Mouse (Mus musculus): Measurements from ENCODE around the gene Ndufs7. TPM values are rescaled to one million over a fixed set of nuclear protein-coding genes. Genes with fewer than 3 reads are reported as not detected.

The Ndufs7 gene
- total RNA-seq, 1 experiment = 205 TPM

DNA sequence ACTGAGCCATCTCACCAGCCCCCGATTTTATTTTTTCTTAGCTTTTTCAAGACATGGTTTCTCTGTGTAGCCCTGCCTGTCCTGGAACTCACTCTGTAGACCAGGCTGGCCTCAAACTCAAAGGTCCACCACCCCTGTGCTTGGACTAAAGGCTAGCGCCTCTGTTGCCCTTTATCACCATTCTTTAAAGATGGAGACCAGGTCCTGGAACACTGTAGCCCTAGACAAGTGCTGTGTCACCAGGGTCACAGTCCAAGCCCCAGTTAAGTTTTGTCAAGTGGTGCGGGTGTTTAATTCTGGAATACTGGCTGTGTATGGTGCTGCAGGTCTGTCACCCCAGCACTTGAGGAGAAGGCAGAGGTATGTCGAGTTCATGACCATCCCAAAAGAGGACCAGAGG lies 11.9 kb upstream of the Ndufs7 start:
- H3K9ac ChIP-seq (ENCODE audit: insufficient read depth, low read depth, low read length, poor library complexity, severe bottlenecking) = no peak overlapping the region
- H3K9me3 ChIP-seq (ENCODE audit: control insufficient read depth, insufficient read depth, low read depth, low read length) = no peaks in the 10 kb centered on the region
- H3K36me3 ChIP-seq (ENCODE audit: control insufficient read depth, insufficient read depth, low read length, poor library complexity, severe bottlenecking) = peaks cover 92% of the 10 kb centered on the region
- DNase-seq (ENCODE audit: low read depth, low spot score) = no peak
- no peak overlapping the region for H3K4me3 ChIP-seq (ENCODE audit: insufficient read depth in 1 of 2, low read depth in 1 of 2, low read length in 2 of 2, poor library complexity in 1 of 2, severe bottlenecking in 1 of 2)
- in situ Hi-C loops (cut with MboI; ENCODE audit: low sequenced_read_pairs in 2 of 2, unreplicated experiment in 2 of 2) = no loop called here
- H3K27ac ChIP-seq (ENCODE audit: insufficient read depth, low read depth, low read length, poor library complexity, severe bottlenecking) = no peak overlapping the region
- no peaks in the 10 kb centered on the region; a peak in 1 of 4 replicates for H3K4me1 ChIP-seq (ENCODE audit: control insufficient read depth in 2 of 2, insufficient read depth in 2 of 2, low read length in 2 of 2, poor library complexity in 1 of 2)
- TF ChIP-seq HCFC1 (IDR thresholded peaks at IDR 0.05; ENCODE audit: borderline replicate concordance, insufficient read depth, low read length) (no peak), ZNF384 (IDR thresholded peaks at IDR 0.05; ENCODE audit: low read depth, low read length) (no peak), CHD2 (IDR thresholded peaks at IDR 0.05; ENCODE audit: low read depth, low read length) (no peak), ZC3H11A (IDR thresholded peaks at IDR 0.05; ENCODE audit: borderline replicate concordance, low read depth, low read length) (no peak), MAFK (IDR thresholded peaks at IDR 0.05; ENCODE audit: insufficient read depth, low read depth, low read length) (no peak)

DNA sequence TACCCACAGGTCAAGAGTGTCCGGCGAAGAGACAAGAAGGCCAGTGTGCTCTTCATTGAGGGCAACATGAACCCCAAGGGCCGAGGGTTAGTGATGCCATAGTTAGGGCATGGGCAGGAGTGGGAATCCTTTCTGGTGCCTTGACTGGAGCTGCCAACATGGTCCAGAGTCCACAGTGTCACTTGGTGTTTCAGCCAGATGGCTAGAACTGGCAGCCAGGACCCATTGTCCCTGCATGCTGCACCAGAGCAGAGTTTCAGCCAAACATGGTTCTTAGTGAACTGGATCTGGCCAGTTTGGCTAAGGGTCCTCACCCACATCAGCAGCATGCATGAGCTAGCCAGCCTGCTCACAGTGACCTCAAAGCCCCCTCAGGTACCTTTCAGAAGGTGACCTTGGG lies 10.6 kb upstream of the Ndufs7 start:
- TF ChIP-seq CHD2 (IDR thresholded peaks at IDR 0.05; ENCODE audit: low read depth, low read length) (no peak), ZC3H11A (IDR thresholded peaks at IDR 0.05; ENCODE audit: borderline replicate concordance, low read depth, low read length) (no peak), MAFK (IDR thresholded peaks at IDR 0.05; ENCODE audit: insufficient read depth, low read depth, low read length) (no peak), HCFC1 (IDR thresholded peaks at IDR 0.05; ENCODE audit: borderline replicate concordance, insufficient read depth, low read length) (no peak), ZNF384 (IDR thresholded peaks at IDR 0.05; ENCODE audit: low read depth, low read length) (no peak)
- H3K36me3 ChIP-seq (ENCODE audit: control insufficient read depth, insufficient read depth, low read length, poor library complexity, severe bottlenecking) = peaks cover 92% of the 10 kb centered on the region
- in situ Hi-C loops (cut with MboI; ENCODE audit: low sequenced_read_pairs in 2 of 2, unreplicated experiment in 2 of 2) = no loop called here
- no peak overlapping the region for H3K27ac ChIP-seq (ENCODE audit: insufficient read depth, low read depth, low read length, poor library complexity, severe bottlenecking)
- no peak overlapping the region for H3K4me3 ChIP-seq (ENCODE audit: insufficient read depth in 1 of 2, low read depth in 1 of 2, low read length in 2 of 2, poor library complexity in 1 of 2, severe bottlenecking in 1 of 2)
- no peak for DNase-seq (ENCODE audit: low read depth, low spot score)
- no peak overlapping the region for H3K9ac ChIP-seq (ENCODE audit: insufficient read depth, low read depth, low read length, poor library complexity, severe bottlenecking)
- no peaks in the 10 kb centered on the region; a peak in 1 of 4 replicates for H3K4me1 ChIP-seq (ENCODE audit: control insufficient read depth in 2 of 2, insufficient read depth in 2 of 2, low read length in 2 of 2, poor library complexity in 1 of 2)
- H3K9me3 ChIP-seq (ENCODE audit: control insufficient read depth, insufficient read depth, low read depth, low read length) = no peaks in the 10 kb centered on the region

DNA sequence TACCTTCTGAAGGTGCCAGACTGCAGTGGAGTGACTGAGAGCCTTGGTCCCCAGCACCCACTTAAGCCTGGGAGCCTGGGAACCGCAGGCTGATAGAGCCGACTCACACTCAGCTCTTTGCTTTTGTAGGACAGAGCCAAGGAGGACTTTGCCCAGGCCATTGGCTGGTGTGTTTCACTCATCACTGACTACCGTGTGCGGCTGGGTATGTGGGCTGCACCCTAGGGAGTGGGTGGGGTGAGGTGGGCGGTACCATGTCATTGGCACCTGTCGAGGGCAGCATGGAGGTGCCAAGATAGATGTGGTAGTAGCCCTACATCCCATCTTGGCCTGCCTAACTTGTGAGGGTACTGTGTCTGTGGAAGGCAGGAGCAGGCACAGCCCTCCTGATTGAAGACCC lies 9.1 kb upstream of the Ndufs7 start:
- Histone ChIP-seq H3K9ac (ENCODE audit: insufficient read depth, low read depth, low read length, poor library complexity, severe bottlenecking) (no peak overlapping the region), H3K4me3 (ENCODE audit: insufficient read depth in 1 of 2, low read depth in 1 of 2, low read length in 2 of 2, poor library complexity in 1 of 2, severe bottlenecking in 1 of 2) (no peak overlapping the region), H3K36me3 (ENCODE audit: control insufficient read depth, insufficient read depth, low read length, poor library complexity, severe bottlenecking) (peaks cover 92% of the 10 kb centered on the region), H3K27ac (ENCODE audit: insufficient read depth, low read depth, low read length, poor library complexity, severe bottlenecking) (no peak overlapping the region), H3K4me1 (ENCODE audit: control insufficient read depth in 2 of 2, insufficient read depth in 2 of 2, low read length in 2 of 2, poor library complexity in 1 of 2) (no peaks in the 10 kb centered on the region; a peak in 1 of 4 replicates), H3K9me3 (ENCODE audit: control insufficient read depth, insufficient read depth, low read depth, low read length) (no peaks in the 10 kb centered on the region)
- TF ChIP-seq MAFK (IDR thresholded peaks at IDR 0.05; ENCODE audit: insufficient read depth, low read depth, low read length) (no peak), ZNF384 (IDR thresholded peaks at IDR 0.05; ENCODE audit: low read depth, low read length) (no peak), HCFC1 (IDR thresholded peaks at IDR 0.05; ENCODE audit: borderline replicate concordance, insufficient read depth, low read length) (no peak), ZC3H11A (IDR thresholded peaks at IDR 0.05; ENCODE audit: borderline replicate concordance, low read depth, low read length) (no peak), CHD2 (IDR thresholded peaks at IDR 0.05; ENCODE audit: low read depth, low read length) (no peak)
- no peak for DNase-seq (ENCODE audit: low read depth, low spot score)
- in situ Hi-C loops (cut with MboI; ENCODE audit: low sequenced_read_pairs in 2 of 2, unreplicated experiment in 2 of 2) = loop anchor here in 1 of 2 experiments (10.0 kb wide), 1 partner anchor 65 kb away; the partner anchor contains the start of genes 1600002K03Rik and Efna2

DNA sequence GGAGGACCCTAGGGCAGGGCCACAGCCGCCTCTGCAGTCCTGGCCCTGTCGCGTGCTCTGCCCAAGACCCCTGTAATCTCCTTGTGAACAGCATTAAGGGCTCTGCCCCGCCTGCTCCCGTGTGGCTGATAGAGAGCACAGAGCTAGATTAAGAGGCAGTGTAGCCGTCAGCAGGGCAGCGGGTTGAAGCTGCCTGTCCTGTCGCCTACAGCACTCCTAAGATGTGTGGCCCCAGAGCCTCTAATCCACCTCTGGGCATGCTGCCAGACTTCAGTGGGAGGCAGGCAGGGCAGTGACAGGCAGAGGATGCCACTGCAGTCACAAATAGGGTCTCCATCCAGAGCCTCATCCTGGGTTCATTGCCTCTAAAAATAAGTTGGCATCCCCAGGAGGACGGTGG lies 6.8 kb upstream of the Ndufs7 start:
- TF ChIP-seq HCFC1 (IDR thresholded peaks at IDR 0.05; ENCODE audit: borderline replicate concordance, insufficient read depth, low read length) = no peak
- no peak for TF ChIP-seq CHD2 (IDR thresholded peaks at IDR 0.05; ENCODE audit: low read depth, low read length)
- TF ChIP-seq ZC3H11A (IDR thresholded peaks at IDR 0.05; ENCODE audit: borderline replicate concordance, low read depth, low read length) = no peak
- no peak for TF ChIP-seq ZNF384 (IDR thresholded peaks at IDR 0.05; ENCODE audit: low read depth, low read length)
- TF ChIP-seq MAFK (IDR thresholded peaks at IDR 0.05; ENCODE audit: insufficient read depth, low read depth, low read length) = no peak
- H3K9me3 ChIP-seq (ENCODE audit: control insufficient read depth, insufficient read depth, low read depth, low read length) = no peaks in the 10 kb centered on the region
- no peak overlapping the region for H3K4me3 ChIP-seq (ENCODE audit: insufficient read depth in 1 of 2, low read depth in 1 of 2, low read length in 2 of 2, poor library complexity in 1 of 2, severe bottlenecking in 1 of 2)
- in situ Hi-C loops (cut with MboI; ENCODE audit: low sequenced_read_pairs in 2 of 2, unreplicated experiment in 2 of 2) = loop anchor here in 1 of 2 experiments (10.0 kb wide), 1 partner anchor 67 kb away; the partner anchor contains the start of genes 1600002K03Rik and Efna2
- H3K9ac ChIP-seq (ENCODE audit: insufficient read depth, low read depth, low read length, poor library complexity, severe bottlenecking) = no peak overlapping the region
- H3K27ac ChIP-seq (ENCODE audit: insufficient read depth, low read depth, low read length, poor library complexity, severe bottlenecking) = no peak overlapping the region
- no peaks in the 10 kb centered on the region; a peak in 1 of 4 replicates for H3K4me1 ChIP-seq (ENCODE audit: control insufficient read depth in 2 of 2, insufficient read depth in 2 of 2, low read length in 2 of 2, poor library complexity in 1 of 2)
- peaks cover 74% of the 10 kb centered on the region for H3K36me3 ChIP-seq (ENCODE audit: control insufficient read depth, insufficient read depth, low read length, poor library complexity, severe bottlenecking)
- no peak for DNase-seq (ENCODE audit: low read depth, low spot score)
